Mouse (Mus musculus) kidney, adult 2 months (tissue): ENCODE results near the gene Nxph4.

Source experiments
- CTCF ChIP-seq: fragments of 200-500 bp; conservative IDR thresholded peaks from 2 replicates; pipeline ENCODE4 v1.5.1; 2011; ENCODE audit warnings: low read depth, mild to moderate bottlenecking, control low read depth, low read length, moderate library complexity, mixed read lengths; ENCODE audit not compliant: insufficient read depth, insufficient read length
- POLR2A ChIP-seq: fragments of 200-500 bp; IDR thresholded peaks from one replicate; pipeline ENCODE4 v1.6.1; 2011; ENCODE audit warnings: low read depth, low read length, control low read depth

GRCm38 (mm10) chr10:127564301-127564700 is 29.9 kb upstream of the Nxph4 start:
- TF ChIP-seq POLR2A: no peak
- no peak for TF ChIP-seq CTCF
